Mouse (Mus musculus) gastrocnemius, postnatal 4 days (tissue): Measurements from ENCODE around the gene Sfxn5. TPM values are rescaled to one million over a fixed set of nuclear protein-coding genes. Genes with fewer than 3 reads are reported as not detected.
A peak's percentile ranks its signal among the peaks of the same experiment; 100 is the strongest.

Experiments
- DNase-seq, 2 experiments: peaks; one replicate each; pipeline ENCODE4 v3.0.0; 2021 to 2022; ENCODE audit warnings: low spot score in 2 of 2, mixed read lengths in 2 of 2
- total RNA-seq, 2 experiments: library from RNA; stranded (reverse); gene quantifications; 2 replicates each; pipeline ENCODE4 v1.2.3; 2021

Sfxn5 gene
- total RNA-seq, 2 experiments from 2014 or later, result 4.7 to 5.4 TPM

GRCm38 (mm10) chr6:85366387-85366786 lies 33.2 kb upstream of the Sfxn5 start:
- no peak for DNase-seq

DNA sequence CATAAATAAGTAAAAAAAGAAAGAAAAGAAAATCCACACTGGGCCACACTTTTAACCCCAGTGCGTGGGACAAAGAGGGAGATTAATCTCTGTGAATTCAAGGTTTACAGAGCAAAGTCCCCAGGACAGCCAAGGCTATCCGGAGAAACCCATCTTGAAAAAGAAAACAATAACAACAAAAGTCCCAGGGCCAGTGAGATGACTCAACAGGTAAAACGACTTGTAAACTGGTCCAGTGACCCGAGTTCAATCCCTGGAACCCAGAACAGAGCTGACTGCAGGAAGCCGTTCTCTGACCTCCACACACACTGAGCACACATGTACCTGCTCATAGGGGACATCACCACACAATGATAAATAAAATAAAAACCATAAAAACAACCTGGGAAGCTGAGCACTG lies 31.2 kb upstream of the Sfxn5 start:
- no peak for DNase-seq

DNA sequence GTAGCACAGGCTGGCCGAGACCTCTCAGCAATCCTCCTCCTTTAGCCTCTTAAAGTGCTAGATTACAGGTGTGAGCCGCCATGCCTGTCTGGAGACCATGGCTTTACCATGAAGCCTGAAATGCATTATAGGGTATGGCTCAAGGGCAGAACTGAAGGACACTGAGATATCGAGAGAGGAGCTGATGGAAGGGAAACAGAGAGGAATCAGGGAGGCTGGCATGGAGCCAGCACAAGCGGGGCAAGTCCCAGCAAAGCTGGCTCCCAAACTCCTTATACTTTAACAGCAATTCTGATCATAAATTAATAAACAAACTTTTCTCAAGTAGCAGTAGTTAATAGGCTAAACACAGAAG lies 30.7 kb upstream of the Sfxn5 start:
- DNase-seq, result no peak

- no peak for DNase-seq
These were observed 30.1 kb upstream of the Sfxn5 start for GRCm38 (mm10) chr6:85363231-85363905.

DNA sequence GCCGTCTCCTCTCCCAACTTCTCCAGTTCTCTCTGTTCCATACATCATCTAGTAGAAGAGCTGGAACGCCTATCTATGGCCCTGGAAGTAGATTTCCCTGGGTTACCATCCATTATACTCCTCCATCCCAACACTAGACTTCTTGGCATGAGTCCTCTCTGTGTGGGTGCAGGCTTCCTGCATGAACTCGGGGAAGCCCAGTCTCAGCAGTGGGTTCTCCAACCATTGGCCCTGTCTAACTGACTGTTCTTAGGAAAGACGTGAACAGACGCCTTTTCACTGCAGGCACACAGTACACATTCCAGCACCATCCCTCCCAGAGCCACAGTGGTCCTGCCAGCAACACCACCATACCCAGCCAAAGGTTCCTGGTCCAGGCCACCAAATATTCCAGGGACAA lies 29.4 kb upstream of the Sfxn5 start:
- DNase-seq, result no peak

- DNase-seq, result no peak
These were observed 27.1 kb upstream of the Sfxn5 start for GRCm38 (mm10) chr6:85360311-85360710.

DNA sequence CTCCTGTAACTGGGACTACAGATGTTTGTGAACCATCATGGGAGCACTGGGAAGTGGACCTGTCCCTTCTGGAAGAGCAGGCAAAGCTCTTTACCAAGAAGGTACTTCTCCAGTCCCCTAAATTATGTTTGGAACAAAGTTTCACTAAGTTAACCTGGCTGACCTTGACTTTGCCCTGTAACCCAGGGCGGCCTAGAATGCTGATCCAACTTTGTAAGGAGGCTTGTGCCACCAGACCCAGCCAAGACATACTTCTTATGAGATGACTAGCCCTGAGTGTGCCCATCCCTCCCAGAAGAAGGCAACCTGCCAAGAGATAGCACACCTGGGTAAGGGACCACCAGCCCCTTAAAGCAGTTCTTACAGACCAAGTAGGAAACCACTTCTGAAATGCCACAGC lies 25.7 kb upstream of the Sfxn5 start:
- DNase-seq, result no peak

DNA sequence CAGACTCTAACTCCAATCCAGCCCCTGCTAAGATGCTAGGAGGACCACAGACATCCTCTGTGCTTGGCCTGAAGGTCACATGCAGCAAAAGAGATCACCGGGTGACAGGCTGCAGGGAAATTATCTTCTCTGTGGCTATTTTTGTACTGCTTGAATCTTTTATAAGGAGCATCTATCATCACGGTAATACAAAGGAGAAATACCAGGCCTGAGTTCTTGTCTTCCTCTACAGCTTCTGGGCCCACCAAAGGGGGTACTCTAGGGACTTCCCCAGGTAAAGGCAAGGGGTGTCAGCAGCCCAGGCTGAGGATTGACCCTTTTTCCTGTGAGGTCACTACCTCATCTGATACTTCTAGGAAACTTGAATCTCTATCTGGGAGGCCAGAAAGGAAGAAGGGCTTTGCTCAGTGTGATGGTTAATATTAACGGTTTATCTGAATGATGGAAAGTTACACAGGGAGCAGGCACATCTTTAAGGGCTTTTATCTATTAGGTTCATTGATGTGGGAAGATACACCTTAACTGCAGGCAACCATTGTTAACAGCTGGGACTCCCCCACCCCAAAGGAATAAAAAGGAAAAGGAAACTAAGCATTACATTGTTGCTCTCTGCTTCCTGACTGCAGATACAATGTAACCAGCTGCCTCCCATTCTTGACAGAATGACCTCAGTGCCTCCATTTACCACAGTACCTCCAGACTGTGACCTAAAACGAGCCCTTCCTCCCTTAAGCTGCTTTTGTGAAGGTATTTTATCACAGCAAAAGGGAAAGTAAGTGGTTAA lies 23.7 kb upstream of the Sfxn5 start:
- no peak for DNase-seq

DNA sequence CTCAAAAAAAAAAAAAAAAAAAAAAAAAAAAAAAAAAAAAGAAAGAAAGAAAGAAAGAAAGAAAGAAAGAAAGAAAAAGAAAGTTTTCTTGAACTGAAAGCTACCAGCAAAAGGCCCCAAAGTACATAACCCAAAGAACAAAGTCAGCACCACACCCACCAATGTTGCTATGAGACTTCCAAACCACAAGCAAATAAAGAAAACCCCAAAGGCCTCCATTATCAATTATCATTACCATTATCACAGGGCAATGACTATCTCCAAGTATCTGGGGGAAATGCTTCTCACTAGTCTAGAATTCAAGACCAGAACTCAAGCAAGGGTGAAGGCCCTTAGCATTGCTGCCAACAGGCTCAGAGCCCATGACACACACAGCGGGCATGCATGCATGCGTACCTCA lies 22.5 kb upstream of the Sfxn5 start:
- DNase-seq, result no peak

- DNase-seq, result no peak
These were observed 21.5 kb upstream of the Sfxn5 start for GRCm38 (mm10) chr6:85354709-85355108.

DNA sequence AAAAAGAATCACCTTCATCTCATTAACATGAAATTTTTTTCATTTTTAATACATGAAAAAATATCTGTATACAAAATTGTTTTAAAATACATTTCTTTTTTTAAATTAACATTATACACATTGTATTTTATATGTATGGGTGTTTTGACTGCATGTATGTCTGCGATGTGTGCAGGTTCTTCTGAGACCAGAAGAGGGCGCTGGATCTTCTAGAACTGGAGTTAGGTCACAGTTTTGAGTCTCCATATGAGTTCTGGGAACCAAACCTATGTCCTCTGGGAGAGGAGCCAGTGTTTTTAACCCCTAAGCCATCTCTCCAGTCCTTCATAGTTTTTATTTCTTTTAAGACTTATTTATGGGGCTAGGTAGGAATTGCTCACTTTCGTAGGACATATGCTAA lies 20.5 kb upstream of the Sfxn5 start:
- DNase-seq, result no peak

DNA sequence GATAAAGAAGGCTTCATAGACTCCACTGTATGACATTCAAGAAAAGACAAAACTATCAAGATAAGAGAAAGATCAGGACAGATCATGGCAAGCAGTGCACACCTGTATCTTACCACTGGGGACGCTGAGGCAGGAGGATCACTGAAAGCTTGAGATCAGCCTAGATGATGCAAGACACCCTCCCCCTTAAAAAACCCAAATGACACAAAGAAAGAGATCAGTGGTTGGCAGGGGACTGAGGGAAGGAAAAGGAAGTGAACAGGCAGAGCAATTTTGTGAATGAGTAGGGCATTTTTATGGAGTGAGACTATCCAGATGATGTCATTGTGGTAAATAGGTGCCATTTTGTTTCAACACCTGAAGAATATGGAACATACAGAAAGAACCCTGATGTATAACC lies 16.9 kb upstream of the Sfxn5 start:
- DNase-seq, result no peak

DNA sequence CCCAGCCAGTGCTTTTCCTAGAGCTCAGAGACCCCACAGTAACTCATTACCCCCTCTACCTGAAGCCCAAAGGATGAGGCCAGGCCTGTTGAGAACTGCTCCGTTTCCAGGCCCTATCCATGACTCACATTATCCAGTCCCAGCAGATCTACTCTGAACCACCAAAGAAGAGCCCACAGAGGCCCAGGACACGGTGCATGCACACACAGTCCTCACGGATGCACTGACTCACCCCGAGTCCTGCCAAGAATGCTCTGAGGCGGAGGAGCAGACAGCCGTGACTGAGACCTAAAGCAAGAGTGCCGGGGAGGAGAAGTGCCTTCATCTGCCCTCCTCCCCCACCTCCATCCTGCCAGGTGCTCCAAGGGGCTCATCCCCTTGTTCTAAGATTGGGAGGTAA lies 16.0 kb upstream of the Sfxn5 start:
- DNase-seq, result no peak

DNA sequence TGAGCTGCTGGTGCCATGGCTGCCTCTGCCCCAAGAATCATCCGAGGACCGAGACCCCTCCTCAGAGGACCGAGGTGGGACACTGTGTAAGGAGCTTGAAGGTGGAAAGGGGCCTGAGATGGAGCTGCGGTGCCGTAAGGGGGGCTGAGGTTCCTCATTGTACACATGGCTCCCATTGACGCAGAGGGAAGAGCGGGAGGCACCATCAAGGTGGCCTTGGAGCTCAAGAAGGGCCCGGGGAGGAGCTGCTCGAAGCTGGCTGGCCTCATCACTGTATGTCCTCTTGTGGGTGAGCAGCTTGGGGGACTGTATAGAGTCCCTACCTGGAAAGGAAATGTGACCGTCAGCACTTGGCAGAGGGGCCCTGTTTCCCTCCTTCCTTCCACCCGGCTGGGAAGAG lies 14.9 kb upstream of the Sfxn5 start:
- no peak for DNase-seq

GRCm38 (mm10) chr6:85346028-85346634 lies 12.9 kb upstream of the Sfxn5 start:
- DNase-seq, result peak; percentile 74 to 83

DNA sequence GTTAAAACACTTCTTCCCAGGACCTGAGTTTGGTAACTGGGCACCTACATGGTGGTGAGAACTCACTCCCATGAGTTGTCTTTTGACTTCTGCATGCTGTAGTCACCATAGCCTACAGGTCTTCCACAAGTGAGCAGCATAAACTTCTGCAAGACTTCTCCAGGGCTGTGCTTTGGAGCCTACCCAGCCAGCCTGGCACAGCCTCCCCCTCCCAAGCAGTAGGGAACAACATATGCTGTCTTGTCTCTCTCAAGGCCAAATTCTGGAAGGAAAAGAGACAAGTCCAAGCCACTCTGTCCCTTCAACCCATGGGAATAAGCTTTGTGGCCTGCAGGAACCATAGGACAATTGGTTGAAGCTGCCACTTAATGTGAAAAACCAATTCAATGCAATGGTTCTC lies 11.7 kb upstream of the Sfxn5 start:
- no peak for DNase-seq

DNA sequence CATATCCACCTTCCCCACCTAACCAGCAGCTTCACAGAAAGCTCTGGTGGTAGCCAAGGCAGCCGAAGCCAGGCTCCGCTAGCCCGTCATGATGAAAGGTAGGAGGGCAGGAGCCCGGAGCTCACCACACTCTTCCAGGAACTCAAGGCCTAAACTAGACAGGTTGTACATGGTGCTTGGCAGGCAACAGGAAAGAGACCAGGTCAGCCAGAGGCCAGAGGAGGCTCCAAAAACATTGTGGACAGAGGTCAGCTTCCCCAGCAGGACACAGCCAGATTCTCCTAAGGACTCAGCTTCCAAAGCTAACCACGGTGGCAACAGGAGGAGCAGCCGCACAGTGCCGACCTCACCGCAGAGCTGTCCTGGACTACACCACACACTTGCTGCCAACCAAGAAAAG lies 9.8 kb upstream of the Sfxn5 start:
- no peak for DNase-seq

- DNase-seq, result no peak
These were observed 8.7 kb upstream of the Sfxn5 start for GRCm38 (mm10) chr6:85341814-85342501.

- DNase-seq, result no peak
These were observed 7.0 kb upstream of the Sfxn5 start for GRCm38 (mm10) chr6:85340184-85340583.

- peak in 1 of 2 experiments; percentile 41 for DNase-seq
These were observed 6.2 kb upstream of the Sfxn5 start for GRCm38 (mm10) chr6:85339273-85339901.

GRCm38 (mm10) chr6:85336944-85337343 lies 3.7 kb upstream of the Sfxn5 start:
- DNase-seq, result no peak

- no peak for DNase-seq
These were observed 2.1 kb upstream of the Sfxn5 start for GRCm38 (mm10) chr6:85335352-85335751.
